ENCODE assay signal across 7 mouse cellular contexts in the genomic region with DNA sequence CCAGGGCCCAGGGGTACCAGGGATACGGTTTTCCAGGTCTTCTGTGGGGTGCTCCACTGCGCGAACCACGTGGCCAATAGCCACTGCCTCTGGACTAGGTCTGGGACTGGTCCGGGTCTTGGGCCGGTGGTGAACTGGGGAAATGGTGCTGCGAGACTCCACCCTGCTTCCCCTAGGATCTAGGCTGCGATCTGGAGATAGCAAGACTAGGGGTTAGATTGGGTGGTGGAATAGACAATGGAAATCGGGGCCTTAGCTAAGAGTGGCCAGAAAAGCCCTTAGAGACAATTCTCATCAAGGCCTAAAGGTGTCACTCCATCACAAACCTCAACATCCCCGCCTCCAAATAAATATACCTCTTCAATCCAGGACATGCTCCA. TPM values are rescaled to one million over a fixed set of nuclear protein-coding genes. Genes with fewer than 3 reads are reported as not detected.
DNase-seq lines count a peak whose midpoint lies in the region; ATAC-seq and TF ChIP-seq lines count a peak whose summit lies in the region.

No protein-coding gene starts in this region.

- 36% methylated on average over 9 of the region's 10 CpGs for WGBS in lung, postnatal 0 days
- WGBS in forebrain, embryonic 13.5 days = 32% methylated on average over 10 of the region's 10 CpGs
- WGBS in liver, embryonic 14.5 days (ENCODE audit: insufficient replicate concordance) = 19% methylated on average over 10 of the region's 10 CpGs
- 27% methylated on average over 10 of the region's 10 CpGs for WGBS in stomach, postnatal 0 days

- 0 out of 2 replicates have a peak, but pooled peaks have one; percentile 17 for TF ChIP-seq CTCF in lung, postnatal 0 days (IDR thresholded peaks at IDR 0.05)
- TF ChIP-seq CTCF in liver, embryonic 14.5 days (IDR thresholded peaks at IDR 0.05; ENCODE audit: low read depth) = no peak
- TF ChIP-seq CTCF in stomach, postnatal 0 days (IDR thresholded peaks at IDR 0.05; ENCODE audit: low read depth) = no peak

- peak overlapping the region; percentile 46 for H3K4me2 ChIP-seq in lung, postnatal 0 days (replicated peaks; ENCODE audit: low read depth, low read length)
- H3K4me2 ChIP-seq in forebrain, embryonic 13.5 days = peak overlapping the region; percentile 47
- H3K4me2 ChIP-seq in liver, embryonic 14.5 days (ENCODE audit: low read depth) = peak overlapping the region; percentile 62
- H3K4me2 ChIP-seq in stomach, postnatal 0 days (replicated peaks; ENCODE audit: low read depth) = peak overlapping the region; percentile 49

- H3K27ac ChIP-seq in lung, postnatal 0 days (ENCODE audit: low read length) = no peak overlapping the region
- H3K27ac ChIP-seq in forebrain, embryonic 13.5 days = no peak overlapping the region
- H3K27ac ChIP-seq in liver, embryonic 14.5 days = no peak overlapping the region
- peak overlapping the region; percentile 83 for H3K27ac ChIP-seq in stomach, postnatal 0 days (replicated peaks)

- H3K27me3 ChIP-seq in lung, postnatal 0 days (replicated peaks; ENCODE audit: insufficient read depth, low read length) = no peaks in the 10 kb centered on the region
- H3K27me3 ChIP-seq in forebrain, embryonic 13.5 days = no peaks in the 10 kb centered on the region
- H3K27me3 ChIP-seq in liver, embryonic 14.5 days (ENCODE audit: control insufficient read depth, insufficient read depth, low read length) = no peaks in the 10 kb centered on the region
- no peaks in the 10 kb centered on the region for H3K27me3 ChIP-seq in stomach, postnatal 0 days (ENCODE audit: control insufficient read depth, insufficient read depth, low read length)

- TF ChIP-seq EP300 in lung, postnatal 0 days (IDR thresholded peaks at IDR 0.05) = no peak
- TF ChIP-seq EP300 in liver, embryonic 14.5 days (IDR thresholded peaks at IDR 0.05; ENCODE audit: low read depth) = no peak
- no peak for TF ChIP-seq EP300 in stomach, postnatal 0 days (optimal IDR thresholded peaks at IDR 0.05)

- no peak overlapping the region for H3K4me3 ChIP-seq in lung, postnatal 0 days (ENCODE audit: low read depth, low read length)
- peak overlapping the region; percentile 17; the same call in 1 of the 2 replicates for H3K4me3 ChIP-seq in forebrain, embryonic 13.5 days
- H3K4me3 ChIP-seq in liver, embryonic 14.5 days (ENCODE audit: insufficient read depth in 1 of 2, low read depth in 2 of 2, low read length in 2 of 2) = peak overlapping the region; percentile 18 to 40; a peak in 3 of 4 replicates
- H3K4me3 ChIP-seq in stomach, postnatal 0 days (ENCODE audit: low read depth, low read length) = peak overlapping the region; percentile 21

- DNase-seq in lung, postnatal 0 days (ENCODE audit: low spot score) = no peak
- no peak for DNase-seq in lung, postnatal 10 days
- no peak for DNase-seq in liver, embryonic 14.5 days (ENCODE audit: low read depth in 3 of 3, low spot score in 3 of 3)
- no peak for DNase-seq in stomach, postnatal 0 days (ENCODE audit: low spot score)
- no peak for DNase-seq in gastrocnemius, postnatal 10 days
- DNase-seq in thymus, postnatal 10 days (ENCODE audit: low spot score in 2 of 2) = no peak

- H3K9me3 ChIP-seq in lung, postnatal 0 days (ENCODE audit: low read length) = no peaks in the 10 kb centered on the region
- H3K9me3 ChIP-seq in forebrain, embryonic 13.5 days (replicated peaks) = no peaks in the 10 kb centered on the region; the same call in none of the 2 replicates
- no peaks in the 10 kb centered on the region for H3K9me3 ChIP-seq in liver, embryonic 14.5 days (ENCODE audit: control insufficient read depth, low read length)
- H3K9me3 ChIP-seq in stomach, postnatal 0 days (ENCODE audit: control insufficient read depth, low read length) = no peaks in the 10 kb centered on the region

- H3K4me1 ChIP-seq in lung, postnatal 0 days (ENCODE audit: insufficient read depth, low read depth, low read length) = no peaks in the 10 kb centered on the region
- no peaks in the 10 kb centered on the region for H3K4me1 ChIP-seq in forebrain, embryonic 13.5 days
- H3K4me1 ChIP-seq in liver, embryonic 14.5 days (replicated peaks; ENCODE audit: control insufficient read depth in 2 of 2, insufficient read depth in 2 of 2, low read length in 1 of 2) = peaks cover 0 to 13% of the 10 kb centered on the region in 2 experiments; a peak in 2 of 4 replicates
- H3K4me1 ChIP-seq in stomach, postnatal 0 days (replicated peaks; ENCODE audit: control insufficient read depth, insufficient read depth) = no peaks in the 10 kb centered on the region

- H3K36me3 ChIP-seq in lung, postnatal 0 days (ENCODE audit: insufficient read depth, low read length) = no peaks in the 10 kb centered on the region
- no peaks in the 10 kb centered on the region for H3K36me3 ChIP-seq in forebrain, embryonic 13.5 days (ENCODE audit: poor library complexity, severe bottlenecking)
- no peaks in the 10 kb centered on the region for H3K36me3 ChIP-seq in liver, embryonic 14.5 days (replicated peaks; ENCODE audit: control insufficient read depth, insufficient read depth, low read depth)
- no peaks in the 10 kb centered on the region for H3K36me3 ChIP-seq in stomach, postnatal 0 days (ENCODE audit: control insufficient read depth, insufficient read depth, low read length)

- no peak overlapping the region for H3K9ac ChIP-seq in lung, postnatal 0 days (replicated peaks; ENCODE audit: low read depth)
- H3K9ac ChIP-seq in forebrain, embryonic 13.5 days = no peak overlapping the region
- peak overlapping the region; percentile 31; the same call in 1 of the 2 replicates for H3K9ac ChIP-seq in liver, embryonic 14.5 days (replicated peaks)
- no peak overlapping the region for H3K9ac ChIP-seq in stomach, postnatal 0 days (ENCODE audit: low read length)

- ATAC-seq in lung, postnatal 0 days = no peak
- ATAC-seq in forebrain, embryonic 13.5 days = no peak; the same call in 1 of the 2 replicates
- ATAC-seq in liver, embryonic 14.5 days (ENCODE audit: insufficient read depth) = no peak
- peak; percentile 2; the same call in 1 of the 2 replicates for ATAC-seq in stomach, postnatal 0 days (ENCODE audit: low FRiP score, low TSS enrichment)

RNA-seq across cellular contexts. Expression of gene Plp2, which starts 3.8 kb away (rescaled TPM):
- 238 and 242 TPM in 2 replicates for polyA plus RNA-seq in lung, postnatal 0 days (2015; fragmentation: Nextera tagmentation; extraction: Ambion mirVana)
- polyA plus RNA-seq in forebrain, embryonic 13.5 days (2015; fragmentation: Nextera tagmentation; extraction: Ambion mirVana) = 45.7 and 50.5 TPM in 2 replicates
- 27.3 and 43.1 TPM in 2 replicates for polyA plus RNA-seq in liver, embryonic 14.5 days (2012; rRNA removed)
- 29.0 and 31.0 TPM in 2 replicates for polyA plus RNA-seq in liver, embryonic 14.5 days (2014; fragmentation: Nextera tagmentation; extraction: Ambion mirVana)
- polyA plus RNA-seq in stomach, postnatal 0 days (2015; fragmentation: Nextera tagmentation; extraction: Ambion mirVana) = 262 and 271 TPM in 2 replicates
- 10 to 100 TPM; 54.2 to 55.4 TPM for total RNA-seq in gastrocnemius, postnatal 10 days (2021)

RNA-seq across cellular contexts. Expression of gene Magix, which starts 6.1 kb away (rescaled TPM):
- polyA plus RNA-seq in lung, postnatal 0 days (2015; fragmentation: Nextera tagmentation; extraction: Ambion mirVana) = 3.5 and 3.7 TPM in 2 replicates
- 0.06 and 0.09 TPM in 2 replicates for polyA plus RNA-seq in forebrain, embryonic 13.5 days (2015; fragmentation: Nextera tagmentation; extraction: Ambion mirVana)
- 0.02 and 0.04 TPM in 2 replicates for polyA plus RNA-seq in liver, embryonic 14.5 days (2012; rRNA removed)
- 0.20 TPM in 1 of 2 replicates, not detected in the other for polyA plus RNA-seq in liver, embryonic 14.5 days (2014; fragmentation: Nextera tagmentation; extraction: Ambion mirVana)
- 0.95 and 1.3 TPM in 2 replicates for polyA plus RNA-seq in stomach, postnatal 0 days (2015; fragmentation: Nextera tagmentation; extraction: Ambion mirVana)
- 1 to 10 TPM; 2.8 to 3.3 TPM for total RNA-seq in gastrocnemius, postnatal 10 days (2021)

RNA-seq across cellular contexts. Expression of gene Prickle3, which starts 17.9 kb away (rescaled TPM):
- polyA plus RNA-seq in lung, postnatal 0 days (2015; fragmentation: Nextera tagmentation; extraction: Ambion mirVana) = 6.5 and 6.9 TPM in 2 replicates
- polyA plus RNA-seq in forebrain, embryonic 13.5 days (2015; fragmentation: Nextera tagmentation; extraction: Ambion mirVana) = 1.3 and 2.3 TPM in 2 replicates
- polyA plus RNA-seq in liver, embryonic 14.5 days (2012; rRNA removed) = 1.2 and 1.3 TPM in 2 replicates
- polyA plus RNA-seq in liver, embryonic 14.5 days (2014; fragmentation: Nextera tagmentation; extraction: Ambion mirVana) = 0.34 and 1.0 TPM in 2 replicates
- polyA plus RNA-seq in stomach, postnatal 0 days (2015; fragmentation: Nextera tagmentation; extraction: Ambion mirVana) = 8.5 and 9.7 TPM in 2 replicates
- total RNA-seq in gastrocnemius, postnatal 10 days (2021) = 10 to 100 TPM in 1 of 2 experiments, 1 to 10 TPM in 1; 8.7 to 11.1 TPM

RNA-seq across cellular contexts. Expression of gene Gpkow, which starts 21.9 kb away (rescaled TPM):
- 25.9 and 26.1 TPM in 2 replicates for polyA plus RNA-seq in lung, postnatal 0 days (2015; fragmentation: Nextera tagmentation; extraction: Ambion mirVana)
- 44.1 and 47.7 TPM in 2 replicates for polyA plus RNA-seq in forebrain, embryonic 13.5 days (2015; fragmentation: Nextera tagmentation; extraction: Ambion mirVana)
- 4.4 and 7.0 TPM in 2 replicates for polyA plus RNA-seq in liver, embryonic 14.5 days (2012; rRNA removed)
- polyA plus RNA-seq in liver, embryonic 14.5 days (2014; fragmentation: Nextera tagmentation; extraction: Ambion mirVana) = 12.6 and 14.6 TPM in 2 replicates
- 18.0 and 18.5 TPM in 2 replicates for polyA plus RNA-seq in stomach, postnatal 0 days (2015; fragmentation: Nextera tagmentation; extraction: Ambion mirVana)
- total RNA-seq in gastrocnemius, postnatal 10 days (2021) = 10 to 100 TPM; 19.6 to 19.8 TPM

RNA-seq across cellular contexts. Expression of gene Syp, which starts 36.7 kb away (rescaled TPM):
- 1.5 and 1.6 TPM in 2 replicates for polyA plus RNA-seq in lung, postnatal 0 days (2015; fragmentation: Nextera tagmentation; extraction: Ambion mirVana)
- 62.0 and 66.7 TPM in 2 replicates for polyA plus RNA-seq in forebrain, embryonic 13.5 days (2015; fragmentation: Nextera tagmentation; extraction: Ambion mirVana)
- polyA plus RNA-seq in liver, embryonic 14.5 days (2012; rRNA removed) = 0.34 and 0.39 TPM in 2 replicates
- 0.05 and 0.25 TPM in 2 replicates for polyA plus RNA-seq in liver, embryonic 14.5 days (2014; fragmentation: Nextera tagmentation; extraction: Ambion mirVana)
- 6.5 and 6.8 TPM in 2 replicates for polyA plus RNA-seq in stomach, postnatal 0 days (2015; fragmentation: Nextera tagmentation; extraction: Ambion mirVana)
- 1 to 10 TPM; 2.4 TPM for total RNA-seq in gastrocnemius, postnatal 10 days (2021)
